Mouse (Mus musculus): ENCODE data around the gene Nyap2.

GRCm38 (mm10) chr1:81173303-81173702 lies 96.6 kb downstream of the Nyap2 start:
- TF ChIP-seq POLR2A (IDR thresholded peaks at IDR 0.05; ENCODE audit: extremely low read depth, insufficient read depth, low read length) (no peak), CTCF (IDR thresholded peaks at IDR 0.05; ENCODE audit: extremely low read depth, insufficient read depth, low read length) (no peak)
